Mouse (Mus musculus) olfactory bulb, adult 2 months (tissue): Measurements from ENCODE around the gene Klk1b3.

Experiments
- CTCF ChIP-seq: fragments of 200-500 bp; IDR thresholded peaks from 2 replicates; pipeline ENCODE4 v1.5.1; 2012; ENCODE audit warnings: low read depth, mild to moderate bottlenecking, low read length, moderate library complexity; ENCODE audit not compliant: insufficient read depth
- POLR2A ChIP-seq: fragments of 200-500 bp; IDR thresholded peaks from 2 replicates; pipeline ENCODE4 v1.6.1; 2012; ENCODE audit warnings: mild to moderate bottlenecking, low read depth, low read length, moderate library complexity; ENCODE audit not compliant: insufficient read depth

GRCm38 (mm10) chr7:44247971-44248370 lies 50.0 kb downstream of the Klk1b3 start:
- TF ChIP-seq POLR2A = no peak
- no peak for TF ChIP-seq CTCF
